Mouse (Mus musculus) layer of hippocampus, adult 18-20 months (tissue): ENCODE measurements around the gene Slc34a3. TPM values are rescaled to one million over a fixed set of nuclear protein-coding genes. Genes with fewer than 3 reads are reported as not detected.

Experiments
- DNase-seq, 2 experiments: peaks; one replicate each; pipeline ENCODE4 v3.0.0; 2022; ENCODE audit warnings: low spot score in 2 of 2
- total RNA-seq, 2 experiments: library from RNA; stranded (reverse); gene quantifications; 2 replicates each; pipeline ENCODE4 v1.2.3; 2021

The Slc34a3 gene
- total RNA-seq, 2 experiments from 2014 or later = not detected

DNA sequence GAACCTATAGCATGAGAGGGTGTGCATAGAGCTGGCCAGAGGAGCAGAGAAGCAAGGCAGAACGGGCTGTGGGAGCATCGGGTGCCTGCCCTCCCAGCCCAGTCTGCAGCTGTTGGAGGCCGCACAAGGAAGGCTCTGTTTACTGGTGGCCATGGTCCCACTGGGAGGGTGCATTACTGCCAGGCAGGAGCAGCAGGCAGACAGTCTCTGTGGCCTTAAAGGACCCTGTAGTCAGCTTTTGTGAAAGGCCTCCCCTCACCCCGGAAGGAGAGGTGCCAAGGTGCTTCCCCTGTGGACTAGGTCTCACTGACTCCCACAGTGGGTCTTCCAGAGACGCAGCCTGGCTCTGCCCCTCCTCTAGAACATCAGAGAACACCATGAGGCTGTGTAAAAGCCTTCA, 7.3 kb downstream of the Slc34a3 start:
- peak in 1 of 2 experiments; percentile 54 for DNase-seq

GRCm38 (mm10) chr2:25225811-25226379, 8.3 kb downstream of the Slc34a3 start:
- DNase-seq = no peak

GRCm38 (mm10) chr2:25224766-25225752, 9.1 kb downstream of the Slc34a3 start:
- peak; percentile 100 for DNase-seq

DNA sequence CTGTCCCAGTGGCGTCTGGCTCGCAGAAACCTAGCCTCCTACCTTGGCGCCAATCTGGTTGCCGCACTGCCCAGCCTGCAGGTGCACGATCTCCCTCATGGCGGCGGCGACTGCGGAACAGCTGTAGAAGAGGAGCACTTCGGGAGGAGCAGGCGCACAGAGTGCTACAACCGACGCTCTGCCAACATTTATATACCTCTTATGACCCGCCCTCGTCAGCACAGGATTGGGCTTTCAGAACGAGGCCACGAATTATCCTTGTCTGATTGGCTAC, 9.7 kb downstream of the Slc34a3 start, which contains the start of gene Tubb4b:
Gene Tubb4b, minus strand, starts transcription at position 211 of the 274 bp plus-strand sequence.
- DNase-seq = no peak

- peak in 1 of 2 experiments; percentile 77 for DNase-seq
These were observed 10.3 kb downstream of the Slc34a3 start for GRCm38 (mm10) chr2:25223681-25224491.

GRCm38 (mm10) chr2:25221331-25221772, 12.8 kb downstream of the Slc34a3 start:
- no peak for DNase-seq

- DNase-seq = no peak
These were observed 15.7 kb downstream of the Slc34a3 start, which contains the start of gene Fam166a for GRCm38 (mm10) chr2:25218445-25218844. TSS of gene Fam166a (plus strand) at chr2:25218745.

DNA sequence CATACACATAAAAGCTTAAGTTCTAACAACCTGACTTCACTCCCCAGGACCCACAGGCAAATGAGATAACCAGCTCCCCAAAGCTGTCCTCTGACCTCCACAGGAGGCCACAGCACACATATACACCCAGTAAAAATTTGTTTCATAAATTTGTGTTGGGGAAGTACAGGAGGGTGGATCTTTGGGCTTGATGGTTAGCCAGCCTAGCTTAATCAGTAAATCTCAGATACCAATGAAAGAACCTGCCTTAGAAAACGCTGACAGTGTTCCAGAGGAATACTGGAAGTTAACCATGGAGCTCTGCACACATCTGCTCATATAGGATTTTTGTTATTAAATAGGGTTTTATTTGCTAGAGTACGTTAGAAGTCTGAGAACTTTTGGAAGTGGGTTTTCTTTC, 16.5 kb downstream of the Slc34a3 start:
- no peak for DNase-seq

DNA sequence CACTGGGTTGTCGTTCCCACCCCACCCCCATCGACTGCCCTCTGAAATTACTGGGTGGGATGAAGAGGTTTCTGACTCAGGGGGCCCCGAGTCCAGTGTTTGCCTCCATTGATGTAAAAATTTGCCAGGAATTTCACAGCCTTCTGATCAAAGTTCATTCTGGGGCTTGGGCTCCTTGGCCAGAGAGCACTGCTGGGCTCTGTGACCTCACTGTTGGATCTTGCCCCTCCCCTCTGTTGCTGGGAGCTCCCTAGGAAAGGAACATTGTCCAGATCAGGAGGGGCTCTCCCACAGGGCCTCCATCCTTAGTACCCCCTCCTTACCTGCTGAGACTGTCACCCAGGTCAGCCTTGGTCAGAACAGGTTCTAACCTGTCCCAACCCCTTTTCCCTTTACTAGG, 19.7 kb downstream of the Slc34a3 start, which contains the start of gene Stpg3:
Gene Stpg3, minus strand, starts transcription at position 194 of the 400 bp plus-strand sequence.
- no peak for DNase-seq

DNA sequence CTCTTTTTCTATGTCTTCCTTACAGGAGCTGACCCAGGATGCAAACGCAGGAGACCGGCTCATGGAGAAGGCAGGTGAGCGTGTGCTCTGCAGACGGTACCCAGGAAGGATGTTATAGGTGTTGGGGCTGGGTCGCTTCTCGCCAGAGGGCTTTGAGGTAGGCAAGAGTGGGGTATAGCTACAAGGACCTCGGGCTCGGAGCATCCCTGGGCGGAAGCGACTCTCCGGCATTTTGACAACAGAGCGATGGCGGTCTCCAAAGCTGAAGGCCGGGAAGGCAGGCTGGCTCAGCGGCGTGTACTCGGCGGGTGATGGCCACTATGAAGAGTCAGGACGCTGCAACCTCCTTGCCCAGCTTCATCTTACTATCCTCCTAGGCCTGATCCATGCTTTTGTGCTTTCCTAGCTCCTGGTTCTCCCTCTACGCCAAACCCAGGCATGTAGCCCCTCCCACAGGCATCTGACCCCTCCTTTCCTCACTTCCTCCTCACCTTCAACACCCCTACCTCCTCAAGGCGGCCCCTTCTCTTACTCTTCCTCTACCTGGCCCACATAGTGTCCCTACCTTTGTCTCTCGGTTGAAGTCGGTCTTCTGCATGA, 20.8 kb downstream of the Slc34a3 start:
- DNase-seq = no peak

- DNase-seq = peak; percentile 69 to 84
These were observed 23.0 kb downstream of the Slc34a3 start, which contains the start of gene Nelfb for GRCm38 (mm10) chr2:25211121-25211670. TSS of gene Nelfb (minus strand) at chr2:25211489.

DNA sequence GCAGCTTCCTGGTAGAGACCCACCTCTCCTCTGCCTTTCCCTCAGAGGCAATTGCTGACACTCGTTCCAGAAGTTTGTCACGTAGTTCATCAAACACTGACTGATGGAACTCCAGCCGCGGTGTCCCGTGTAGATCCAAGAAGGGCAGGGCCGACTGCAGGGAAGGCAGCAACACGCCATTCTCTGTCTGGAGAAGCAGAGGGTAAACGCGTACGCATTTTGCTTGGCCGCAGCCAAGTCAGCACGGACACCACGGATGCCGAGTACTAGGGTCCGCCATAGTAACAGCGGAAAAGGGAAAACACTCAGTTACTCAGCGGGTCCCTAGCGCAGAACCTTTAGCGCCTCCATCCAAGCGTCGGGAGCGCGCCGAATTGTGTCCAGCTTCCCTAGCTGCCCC, 23.5 kb downstream of the Slc34a3 start:
- DNase-seq = no peak

DNA sequence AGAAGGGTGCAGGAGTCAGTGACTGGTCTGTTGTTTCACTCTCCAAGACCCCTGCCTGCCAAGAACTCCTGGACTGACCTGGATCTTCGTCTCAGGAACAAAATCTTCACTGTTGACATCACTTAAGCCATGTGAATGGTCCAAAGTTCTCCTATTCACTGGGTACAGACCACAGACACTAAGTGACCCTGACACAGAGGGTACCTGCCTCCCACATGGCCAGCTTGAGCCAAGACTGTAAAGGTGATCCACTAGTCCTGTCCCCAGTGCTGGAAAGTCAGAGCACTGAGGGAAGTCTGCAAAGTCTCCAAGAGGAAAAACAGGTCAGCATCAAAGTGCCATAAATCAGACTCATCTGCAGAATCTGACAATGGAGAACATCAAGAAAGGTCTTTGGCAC, 26.6 kb downstream of the Slc34a3 start:
- DNase-seq = no peak

- DNase-seq = no peak
These were observed 30.4 kb downstream of the Slc34a3 start for GRCm38 (mm10) chr2:25203631-25204214.

GRCm38 (mm10) chr2:25200631-25201030, 33.5 kb downstream of the Slc34a3 start:
- DNase-seq = no peak

DNA sequence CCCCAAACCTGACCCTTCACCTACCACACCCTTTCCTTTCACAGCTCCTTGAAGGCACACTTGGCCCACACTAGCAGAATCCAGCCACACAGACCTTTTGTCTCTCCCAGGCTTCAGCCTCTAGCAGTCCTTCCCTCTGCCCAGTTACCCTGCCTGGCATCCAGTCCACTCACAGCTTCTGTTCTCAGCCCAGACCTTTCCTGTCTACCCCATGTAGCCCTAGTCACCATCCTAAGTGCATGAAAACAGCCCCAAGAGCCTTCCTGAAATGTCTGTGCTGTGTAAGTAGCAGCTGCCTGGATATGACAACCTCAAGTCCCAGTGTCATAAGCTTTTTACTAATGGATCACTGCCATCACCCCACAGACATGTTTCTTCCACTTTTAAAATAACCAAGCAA, 36.2 kb downstream of the Slc34a3 start:
- no peak for DNase-seq

DNA sequence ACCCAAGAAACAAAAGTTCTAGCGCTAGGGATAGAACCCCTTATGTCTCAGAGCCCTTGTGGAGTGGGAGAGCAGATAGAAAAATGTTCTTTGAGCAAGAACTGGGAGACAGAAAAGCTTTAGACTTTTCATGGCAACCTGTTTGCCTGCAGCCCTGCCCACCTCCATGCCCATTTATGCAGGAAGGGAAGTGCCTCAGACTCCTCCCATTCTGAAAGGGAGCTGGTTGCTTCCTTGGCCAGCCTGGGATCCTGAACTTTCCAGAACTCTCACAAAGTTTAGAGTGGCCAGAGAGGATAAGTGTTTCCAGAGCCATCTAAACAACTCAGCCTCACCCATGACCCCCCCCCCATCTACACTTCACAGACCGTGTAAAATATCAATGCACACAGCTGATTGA, 37.0 kb downstream of the Slc34a3 start:
- no peak for DNase-seq

DNA sequence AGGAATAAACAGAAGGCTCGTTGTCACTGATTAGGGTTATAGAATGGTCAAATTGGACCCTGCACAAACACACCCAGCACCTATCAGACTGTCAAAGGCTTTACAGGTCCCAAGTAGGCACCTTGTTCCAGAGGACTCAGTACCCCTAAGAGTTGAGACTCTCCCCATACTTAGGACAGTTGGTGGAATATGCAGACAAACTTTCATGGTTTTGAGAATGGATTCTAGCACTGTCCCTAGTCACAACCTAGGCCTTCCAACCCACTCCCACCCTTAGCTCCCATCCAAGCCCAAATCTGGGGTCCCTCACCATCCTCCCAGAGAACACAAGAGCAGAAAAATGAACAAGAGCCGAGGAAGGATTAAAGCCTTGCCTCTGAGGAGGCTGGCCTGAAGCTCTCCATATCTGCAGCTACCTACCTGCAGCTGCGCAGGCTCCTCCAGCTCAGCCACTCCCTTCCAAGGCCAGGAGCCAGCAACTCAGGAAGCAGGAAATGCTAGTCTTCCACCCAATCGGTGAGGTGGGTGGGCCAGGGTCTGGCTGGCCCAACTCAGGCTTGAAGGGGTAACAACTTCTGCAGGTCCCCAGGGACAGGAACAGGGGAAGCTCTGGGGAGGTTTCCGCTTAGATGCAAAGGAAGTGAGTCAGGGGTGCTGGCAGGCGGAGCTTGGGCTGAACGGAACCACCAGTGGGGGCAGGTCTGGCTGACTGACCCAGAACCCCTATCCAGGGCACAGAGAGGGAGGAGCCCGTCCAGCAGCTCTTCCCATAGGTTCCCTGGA, 37.8 kb downstream of the Slc34a3 start, which contains the start of gene Tor4a:
Gene Tor4a, minus strand, starts transcription at position 715 of the 783 bp plus-strand sequence.
- DNase-seq = no peak
